Mouse (Mus musculus): ENCODE measurements around the gene Eid2. TPM values are rescaled to one million over a fixed set of nuclear protein-coding genes. Genes with fewer than 3 reads are reported as not detected.

Gene Eid2
- not detected for polyA plus RNA-seq (2017; shearing (Covaris generic))

DNA sequence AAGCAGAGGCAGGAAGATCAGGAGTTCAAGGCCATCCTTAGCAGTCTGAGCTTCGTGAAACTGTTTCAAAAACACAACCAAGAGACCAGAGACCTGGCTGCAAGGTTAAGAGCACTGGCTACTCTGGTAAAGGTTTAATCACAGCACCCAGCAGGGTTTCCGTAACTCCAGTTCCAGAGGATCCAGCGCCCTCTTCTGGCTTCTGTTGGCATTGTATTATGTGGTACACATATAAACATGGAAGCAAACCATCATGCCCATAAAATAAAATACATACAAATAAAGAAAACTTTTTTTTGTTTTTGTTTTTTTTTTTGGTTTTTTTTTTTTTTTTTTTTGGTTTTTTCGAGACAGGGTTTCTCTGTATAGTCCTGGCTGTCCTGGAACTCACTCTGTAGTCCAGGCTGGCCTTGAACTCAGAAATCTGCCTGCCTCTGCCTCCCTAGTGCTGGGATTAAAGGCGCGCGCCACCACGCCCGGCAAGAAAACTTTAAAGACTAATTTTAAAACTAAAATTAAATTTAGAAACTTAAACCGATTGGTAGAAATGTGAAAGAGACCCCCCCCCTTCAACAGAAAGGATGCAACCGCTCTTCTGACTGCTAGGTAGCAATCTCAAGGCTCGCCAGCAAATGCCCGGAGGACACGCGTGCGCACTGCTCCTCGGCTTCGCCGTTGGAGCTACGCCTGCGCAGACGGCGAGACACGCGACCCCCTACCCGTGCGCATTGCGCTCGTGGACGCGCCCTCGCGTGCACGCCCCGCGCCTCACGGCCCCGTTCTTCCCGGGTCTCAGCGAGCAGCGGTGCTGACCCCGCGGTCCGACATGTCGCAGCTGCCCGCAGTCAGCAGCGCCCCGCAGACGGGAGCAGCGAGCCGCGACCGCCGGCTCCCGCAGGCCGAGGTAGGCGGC, at the start of gene Eid2:
TSS of gene Eid2 (plus strand) at position 753 of the 913 bp plus-strand sequence.

DNA sequence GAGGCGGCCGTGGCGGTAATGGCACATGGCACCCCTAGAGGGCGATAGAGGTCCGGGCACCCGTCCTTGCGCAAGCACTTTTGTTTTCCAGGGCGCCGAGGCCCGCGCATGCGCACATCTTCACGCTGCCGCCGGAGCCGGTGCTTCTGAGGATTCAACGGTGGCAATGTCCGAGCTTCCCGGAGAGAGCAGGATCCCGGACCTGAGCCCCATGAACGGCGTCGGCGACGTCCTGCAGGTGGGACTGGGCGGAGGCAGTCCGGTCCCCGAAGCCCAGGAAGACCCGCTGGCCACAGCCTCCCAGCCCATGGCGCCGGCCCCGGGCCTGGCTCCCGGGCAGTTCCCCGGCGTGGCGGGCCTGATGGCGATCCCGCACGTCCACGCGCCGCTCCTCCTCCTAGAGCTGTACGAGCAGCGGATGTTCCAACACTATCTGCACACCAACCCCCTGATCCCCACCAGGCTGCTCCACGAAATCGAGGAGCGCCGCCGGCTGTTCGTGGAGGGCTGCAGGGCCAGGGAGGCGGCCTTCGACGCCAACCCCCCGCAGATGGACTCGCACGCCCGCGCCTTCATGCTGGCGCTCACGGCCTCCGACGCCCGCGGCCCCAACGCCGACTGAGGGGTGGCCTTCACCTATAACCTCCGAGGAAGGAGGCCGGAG, 10.1 kb downstream of the Eid2 start, which contains the start of gene Eid2b:
TSS of gene Eid2b (plus strand) at position 125 of the 664 bp plus-strand sequence.

DNA sequence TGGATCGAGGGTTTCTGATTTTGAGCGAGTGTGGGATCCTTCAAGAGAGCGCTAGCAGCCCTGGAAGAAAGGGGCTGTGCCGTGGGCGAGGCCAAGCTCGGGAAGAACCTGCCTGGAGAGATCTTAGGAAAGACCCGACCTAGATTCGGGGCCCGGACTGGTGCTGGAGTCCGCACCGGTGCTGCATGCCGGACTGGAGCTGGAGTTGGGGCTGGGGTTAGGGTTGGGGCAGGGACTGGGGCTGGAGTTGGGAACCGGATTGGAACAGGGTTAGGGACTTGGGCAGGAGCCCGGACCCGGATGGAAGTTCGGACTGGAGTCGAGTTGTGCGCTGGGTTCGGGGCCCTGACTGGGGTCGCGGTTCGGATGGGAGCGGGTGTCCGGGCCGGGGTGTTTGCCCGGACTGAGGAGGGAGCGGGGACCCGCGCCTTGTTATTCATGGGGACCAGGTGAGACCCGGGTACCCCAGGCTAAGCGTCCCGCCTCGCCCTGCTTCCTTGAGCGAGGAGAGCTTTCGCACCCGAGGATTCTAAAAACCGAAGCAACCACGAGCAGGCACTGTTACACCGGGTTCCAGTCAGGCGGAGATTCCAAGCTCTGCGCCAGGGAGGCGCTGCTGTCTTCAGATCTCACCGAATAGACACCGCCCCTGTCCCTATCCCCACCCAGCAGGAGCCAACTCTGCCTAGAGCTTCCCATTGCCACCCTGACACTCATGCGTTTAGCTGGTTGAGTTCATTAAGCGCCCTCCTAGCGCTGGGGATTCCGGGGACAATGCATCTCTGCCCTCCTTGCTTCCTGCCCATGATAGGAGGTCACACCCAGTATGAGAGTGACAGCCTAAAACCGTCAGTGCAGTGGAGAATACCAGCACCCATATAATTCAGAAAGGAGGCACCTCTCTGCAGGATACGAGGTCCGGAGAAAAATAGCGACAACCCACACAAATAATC, 23.2 kb downstream of the Eid2 start, which contains the start of gene Selenov:
TSS of gene Selenov (minus strand) at position 549 of the 953 bp plus-strand sequence.

DNA sequence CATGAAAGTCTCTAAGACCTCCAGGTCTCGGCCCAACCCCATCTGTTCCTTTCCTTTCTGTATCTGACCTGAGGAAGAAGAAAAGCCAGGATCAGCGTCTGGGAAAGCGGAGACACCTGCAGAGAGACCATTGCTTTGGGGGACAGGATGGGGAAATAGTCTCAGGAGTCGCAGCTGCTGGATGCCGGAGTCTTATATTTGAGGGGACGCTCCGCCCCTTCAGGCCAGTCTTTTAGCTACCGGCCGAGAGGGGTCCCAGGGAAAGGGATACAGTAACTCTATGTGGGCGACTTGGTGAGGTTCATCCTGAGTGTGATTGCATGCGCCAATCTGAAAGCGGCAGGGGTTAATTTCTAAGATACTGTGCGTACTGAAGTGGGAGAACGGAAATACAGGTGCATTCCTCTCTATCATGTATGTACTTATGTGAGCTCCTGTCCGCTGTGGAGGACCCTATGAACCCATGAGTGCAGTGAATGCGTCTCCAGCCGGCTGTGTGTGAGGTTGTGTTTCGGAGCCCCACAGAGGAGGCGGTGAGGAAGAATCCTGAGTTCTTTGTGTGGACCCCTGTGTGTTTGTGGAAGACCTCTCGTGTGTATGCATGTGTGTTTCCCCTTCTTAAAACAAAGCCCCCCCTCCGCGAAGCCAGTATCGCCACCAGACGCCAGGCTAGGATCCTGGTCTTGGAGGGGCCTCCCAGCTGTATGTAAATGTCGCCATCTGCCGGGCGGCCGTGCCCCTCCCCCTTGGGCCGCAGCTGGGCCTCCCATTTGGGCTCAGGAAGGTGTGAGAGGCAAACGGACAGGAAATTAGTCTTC, 34.1 kb downstream of the Eid2 start, which contains the start of gene Dll3:
TSS of gene Dll3 (minus strand) at position 623 of the 818 bp plus-strand sequence.

DNA sequence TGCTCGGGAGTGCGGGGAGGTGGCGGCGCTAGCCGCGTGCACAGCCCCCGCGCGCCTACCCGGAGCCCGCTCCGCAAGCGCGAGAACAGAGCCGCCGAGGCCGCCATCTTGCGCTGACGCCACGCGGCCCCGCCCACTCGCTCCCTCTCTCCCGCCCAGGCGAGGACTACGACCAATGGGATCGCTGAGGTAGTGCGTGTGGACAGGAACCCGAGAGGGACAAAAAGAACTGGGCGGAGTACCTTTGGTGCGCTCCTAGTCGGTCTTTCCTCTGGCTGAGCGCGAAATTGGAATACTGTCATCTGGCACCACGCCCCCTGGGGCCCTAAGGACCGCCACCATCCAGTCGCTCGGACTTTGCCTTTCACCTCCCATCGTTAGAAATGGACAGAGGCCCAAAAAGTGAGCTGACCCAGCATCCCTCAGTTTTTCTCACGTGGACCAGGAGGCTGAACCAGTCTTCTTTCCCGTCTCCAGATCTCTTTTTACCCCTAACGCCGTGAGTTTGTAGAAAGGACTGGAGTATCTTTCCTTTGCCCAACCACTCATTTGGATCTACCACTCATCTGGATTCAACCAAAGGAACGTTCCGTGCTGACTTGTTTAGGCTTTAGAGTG, 44.4 kb downstream of the Eid2 start, which contains the start of gene Timm50:
TSS of gene Timm50 (minus strand) at position 147 of the 618 bp plus-strand sequence.

Other genes starting within 250 kb of the Eid2 start
- gene Psmc4, start 217.8 kb upstream of the Eid2 start, polyA plus RNA-seq (2017; shearing (Covaris generic)) = 217 TPM
- gene Fcgbp, start 196.6 kb upstream of the Eid2 start, polyA plus RNA-seq (2017; shearing (Covaris generic)) = not detected
- not detected for gene 9530053A07Rik, start 138.4 kb upstream of the Eid2 start, polyA plus RNA-seq (2017; shearing (Covaris generic))
- 191 TPM for gene Fbl, start 98.2 kb upstream of the Eid2 start, polyA plus RNA-seq (2017; shearing (Covaris generic))
- 7.4 TPM for gene Dyrk1b, start 88.4 kb upstream of the Eid2 start, polyA plus RNA-seq (2017; shearing (Covaris generic))
- gene Eid2b, start 9.9 kb downstream of the Eid2 start, polyA plus RNA-seq (2017; shearing (Covaris generic)) = 2.7 TPM
- gene Selenov, start 23.3 kb downstream of the Eid2 start, polyA plus RNA-seq (2017; shearing (Covaris generic)) = not detected
- not detected for gene Dll3, start 34.4 kb downstream of the Eid2 start, polyA plus RNA-seq (2017; shearing (Covaris generic))
- 50.8 TPM for gene Timm50, start 44.2 kb downstream of the Eid2 start, polyA plus RNA-seq (2017; shearing (Covaris generic))
- gene Supt5, start 70.9 kb downstream of the Eid2 start, polyA plus RNA-seq (2017; shearing (Covaris generic)) = 196 TPM
- 922 TPM for gene Rps16, start 82.8 kb downstream of the Eid2 start, polyA plus RNA-seq (2017; shearing (Covaris generic))
- 98.2 TPM for gene Plekhg2, start 104.7 kb downstream of the Eid2 start, polyA plus RNA-seq (2017; shearing (Covaris generic))
- gene Zfp36, start 112.4 kb downstream of the Eid2 start, polyA plus RNA-seq (2017; shearing (Covaris generic)) = 242 TPM
- 28.4 TPM for gene Med29, start 124.8 kb downstream of the Eid2 start, polyA plus RNA-seq (2017; shearing (Covaris generic))
- 109 TPM for gene Paf1, start 125.1 kb downstream of the Eid2 start, polyA plus RNA-seq (2017; shearing (Covaris generic))
- 466 TPM for gene Gmfg, start 169.6 kb downstream of the Eid2 start, polyA plus RNA-seq (2017; shearing (Covaris generic))
- not detected for gene Lrfn1, start 184.1 kb downstream of the Eid2 start, polyA plus RNA-seq (2017; shearing (Covaris generic))
- not detected for gene Ifnl2, start 242.6 kb downstream of the Eid2 start, polyA plus RNA-seq (2017; shearing (Covaris generic))